Mouse (Mus musculus) thymus, adult 2 months (tissue): ENCODE data around the gene Ppm1j.

Experiments
- CTCF ChIP-seq: fragments of 200-500 bp; IDR thresholded peaks from 2 replicates; pipeline ENCODE4 v1.5.1; 2012; ENCODE audit warnings: mild to moderate bottlenecking, control low read depth, low read length, moderate library complexity, borderline replicate concordance; ENCODE audit not compliant: control insufficient read depth, poor library complexity, insufficient read depth; ENCODE audit errors: extremely low read depth
- POLR2A ChIP-seq: fragments of 200-500 bp; IDR thresholded peaks from 2 replicates; pipeline ENCODE4 v1.6.1; 2012; ENCODE audit warnings: mild to moderate bottlenecking, low read length, control low read depth, moderate library complexity; ENCODE audit not compliant: control insufficient read depth, poor library complexity, insufficient read depth; ENCODE audit errors: extremely low read depth

- TF ChIP-seq CTCF (no peak), POLR2A (no peak)
Measured at GRCm38 (mm10) chr3:104815346-104815745, 34.5 kb downstream of the Ppm1j start.
